Mouse (Mus musculus): ENCODE results near the gene Ang. TPM values are rescaled to one million over a fixed set of nuclear protein-coding genes. Genes with fewer than 3 reads are reported as not detected.
"Not testable (repeated sequence)": the region's sequence is repeated elsewhere in the genome, so short reads cannot be mapped to it uniquely, and the experiment has no call there.

Ang gene
- polyA plus RNA-seq, 1 experiment from 2014 or later = 3.0 TPM

GRCm38 (mm10) chr14:51094096-51094875, 3.3 kb downstream of the Ang start:
- no peaks in the 10 kb centered on the region for H3K36me3 ChIP-seq (ENCODE audit: control insufficient read depth, insufficient read depth)
- WGBS = 73% methylated on average over 5 of the region's 5 CpGs
- no peaks in the 10 kb centered on the region for H3K4me1 ChIP-seq (replicated peaks; ENCODE audit: control insufficient read depth, insufficient read depth, low read length)
- H3K4me3 ChIP-seq (replicated peaks; ENCODE audit: low read length) = no peak overlapping the region
- no peak overlapping the region for H3K27ac ChIP-seq (ENCODE audit: low read length)
- no peaks in the 10 kb centered on the region for H3K27me3 ChIP-seq (replicated peaks; ENCODE audit: control insufficient read depth, insufficient read depth, low read length)
- no peaks in the 10 kb centered on the region for H3K9me3 ChIP-seq (ENCODE audit: control insufficient read depth, low read length)
- H3K4me2 ChIP-seq (ENCODE audit: low read length) = no peak overlapping the region
- no peak overlapping the region for H3K9ac ChIP-seq (replicated peaks; ENCODE audit: low read depth, low read length)
- no peak for ATAC-seq

GRCm38 (mm10) chr14:51094921-51095320, 4.0 kb downstream of the Ang start:
- Histone ChIP-seq H3K4me3 (replicated peaks; ENCODE audit: low read length) (no peak overlapping the region), H3K27me3 (replicated peaks; ENCODE audit: control insufficient read depth, insufficient read depth, low read length) (no peaks in the 10 kb centered on the region), H3K9me3 (ENCODE audit: control insufficient read depth, low read length) (no peaks in the 10 kb centered on the region), H3K36me3 (ENCODE audit: control insufficient read depth, insufficient read depth) (no peaks in the 10 kb centered on the region), H3K4me2 (ENCODE audit: low read length) (no peak overlapping the region), H3K9ac (replicated peaks; ENCODE audit: low read depth, low read length) (no peak overlapping the region), H3K4me1 (replicated peaks; ENCODE audit: control insufficient read depth, insufficient read depth, low read length) (no peaks in the 10 kb centered on the region), H3K27ac (ENCODE audit: low read length) (no peak overlapping the region)
- WGBS = 75% methylated on average over 9 of the region's 9 CpGs
- ATAC-seq = no peak

- no peak overlapping the region for H3K4me2 ChIP-seq (ENCODE audit: low read length)
- no peak overlapping the region for H3K9ac ChIP-seq (replicated peaks; ENCODE audit: low read depth, low read length)
- H3K27me3 ChIP-seq (replicated peaks; ENCODE audit: control insufficient read depth, insufficient read depth, low read length) = no peaks in the 10 kb centered on the region
- no peak overlapping the region for H3K4me3 ChIP-seq (replicated peaks; ENCODE audit: low read length)
- no peaks in the 10 kb centered on the region for H3K36me3 ChIP-seq (ENCODE audit: control insufficient read depth, insufficient read depth)
- whole genome bisulfite sequencing = 68% methylated on average over 9 of the region's 9 CpGs
- H3K9me3 ChIP-seq (ENCODE audit: control insufficient read depth, low read length) = no peaks in the 10 kb centered on the region
- no peak overlapping the region for H3K27ac ChIP-seq (ENCODE audit: low read length)
- ATAC-seq = no peak
- H3K4me1 ChIP-seq (replicated peaks; ENCODE audit: control insufficient read depth, insufficient read depth, low read length) = no peaks in the 10 kb centered on the region
Measured at GRCm38 (mm10) chr14:51095736-51096524, 5.0 kb downstream of the Ang start.

GRCm38 (mm10) chr14:51098300-51098699, 7.3 kb downstream of the Ang start:
- WGBS = 12% methylated on average over 1 of the region's 1 CpGs
- not testable (repeated sequence) for H3K27me3 ChIP-seq (replicated peaks; ENCODE audit: control insufficient read depth, insufficient read depth, low read length); H3K4me2 ChIP-seq (ENCODE audit: low read length); H3K9ac ChIP-seq (replicated peaks; ENCODE audit: low read depth, low read length); H3K4me3 ChIP-seq (replicated peaks; ENCODE audit: low read length); H3K27ac ChIP-seq (ENCODE audit: low read length); H3K4me1 ChIP-seq (replicated peaks; ENCODE audit: control insufficient read depth, insufficient read depth, low read length); H3K36me3 ChIP-seq (ENCODE audit: control insufficient read depth, insufficient read depth); H3K9me3 ChIP-seq (ENCODE audit: control insufficient read depth, low read length)
- peak; percentile 64 for ATAC-seq

GRCm38 (mm10) chr14:51098921-51099320, 8.0 kb downstream of the Ang start:
- H3K4me2 ChIP-seq (ENCODE audit: low read length) = no peak overlapping the region
- H3K4me1 ChIP-seq (replicated peaks; ENCODE audit: control insufficient read depth, insufficient read depth, low read length) = no peaks in the 10 kb centered on the region
- H3K27ac ChIP-seq (ENCODE audit: low read length) = no peak overlapping the region
- no peak overlapping the region for H3K4me3 ChIP-seq (replicated peaks; ENCODE audit: low read length)
- no peaks in the 10 kb centered on the region for H3K36me3 ChIP-seq (ENCODE audit: control insufficient read depth, insufficient read depth)
- H3K9me3 ChIP-seq (ENCODE audit: control insufficient read depth, low read length) = no peaks in the 10 kb centered on the region
- no peak for ATAC-seq
- WGBS = 97% methylated on average over 11 of the region's 11 CpGs
- H3K9ac ChIP-seq (replicated peaks; ENCODE audit: low read depth, low read length) = no peak overlapping the region
- no peaks in the 10 kb centered on the region for H3K27me3 ChIP-seq (replicated peaks; ENCODE audit: control insufficient read depth, insufficient read depth, low read length)

GRCm38 (mm10) chr14:51101284-51101683, 10.3 kb downstream of the Ang start:
- Histone ChIP-seq H3K27ac (ENCODE audit: low read length) (no peak overlapping the region), H3K4me2 (ENCODE audit: low read length) (no peak overlapping the region), H3K9me3 (ENCODE audit: control insufficient read depth, low read length) (no peaks in the 10 kb centered on the region), H3K36me3 (ENCODE audit: control insufficient read depth, insufficient read depth) (no peaks in the 10 kb centered on the region), H3K4me3 (replicated peaks; ENCODE audit: low read length) (no peak overlapping the region), H3K4me1 (replicated peaks; ENCODE audit: control insufficient read depth, insufficient read depth, low read length) (no peaks in the 10 kb centered on the region), H3K27me3 (replicated peaks; ENCODE audit: control insufficient read depth, insufficient read depth, low read length) (no peaks in the 10 kb centered on the region), H3K9ac (replicated peaks; ENCODE audit: low read depth, low read length) (no peak overlapping the region)
- no peak for ATAC-seq
- 76% methylated on average over 9 of the region's 9 CpGs for WGBS

- Histone ChIP-seq H3K4me2 (ENCODE audit: low read length) (no peak overlapping the region), H3K9me3 (ENCODE audit: control insufficient read depth, low read length) (no peaks in the 10 kb centered on the region), H3K36me3 (ENCODE audit: control insufficient read depth, insufficient read depth) (no peaks in the 10 kb centered on the region), H3K27ac (ENCODE audit: low read length) (no peak overlapping the region), H3K4me3 (replicated peaks; ENCODE audit: low read length) (no peak overlapping the region), H3K4me1 (replicated peaks; ENCODE audit: control insufficient read depth, insufficient read depth, low read length) (no peaks in the 10 kb centered on the region), H3K9ac (replicated peaks; ENCODE audit: low read depth, low read length) (no peak overlapping the region), H3K27me3 (replicated peaks; ENCODE audit: control insufficient read depth, insufficient read depth, low read length) (no peaks in the 10 kb centered on the region)
- peak; percentile 54; the same call in 1 of the 2 replicates for ATAC-seq
- WGBS = 38% methylated on average over 3 of the region's 3 CpGs
Measured at GRCm38 (mm10) chr14:51103217-51103616, 12.3 kb downstream of the Ang start.

GRCm38 (mm10) chr14:51104366-51104765, 13.4 kb downstream of the Ang start:
- 92% methylated on average over 2 of the region's 2 CpGs for WGBS
- Histone ChIP-seq H3K4me3 (replicated peaks; ENCODE audit: low read length) (no peak overlapping the region), H3K27me3 (replicated peaks; ENCODE audit: control insufficient read depth, insufficient read depth, low read length) (no peaks in the 10 kb centered on the region), H3K27ac (ENCODE audit: low read length) (no peak overlapping the region), H3K36me3 (ENCODE audit: control insufficient read depth, insufficient read depth) (no peaks in the 10 kb centered on the region), H3K4me2 (ENCODE audit: low read length) (no peak overlapping the region), H3K9ac (replicated peaks; ENCODE audit: low read depth, low read length) (no peak overlapping the region), H3K4me1 (replicated peaks; ENCODE audit: control insufficient read depth, insufficient read depth, low read length) (no peaks in the 10 kb centered on the region), H3K9me3 (ENCODE audit: control insufficient read depth, low read length) (no peaks in the 10 kb centered on the region; the same call in 1 of the 2 replicates)
- ATAC-seq = no peak

GRCm38 (mm10) chr14:51106449-51106967, 15.6 kb downstream of the Ang start:
- Histone ChIP-seq H3K9me3 (ENCODE audit: control insufficient read depth, low read length) (no peaks in the 10 kb centered on the region; the same call in 1 of the 2 replicates), H3K27me3 (replicated peaks; ENCODE audit: control insufficient read depth, insufficient read depth, low read length) (no peaks in the 10 kb centered on the region)
- no peak for ATAC-seq

More at GRCm38 (mm10) chr14:51106449-51106967, 15.6 kb downstream of the Ang start:
- Histone ChIP-seq H3K4me3 (replicated peaks; ENCODE audit: low read length) (no peak overlapping the region), H3K4me2 (ENCODE audit: low read length) (no peak overlapping the region), H3K4me1 (replicated peaks; ENCODE audit: control insufficient read depth, insufficient read depth, low read length) (no peaks in the 10 kb centered on the region), H3K36me3 (ENCODE audit: control insufficient read depth, insufficient read depth) (no peaks in the 10 kb centered on the region), H3K9ac (replicated peaks; ENCODE audit: low read depth, low read length) (no peak overlapping the region), H3K27ac (ENCODE audit: low read length) (no peak overlapping the region)
